Mouse (Mus musculus) thymus, adult 18-20 months (tissue): ENCODE data around the gene Rsph3b.
A peak's percentile ranks its signal among the peaks of the same experiment; 100 is the strongest.
"Not testable (repeated sequence)": the region's sequence is repeated elsewhere in the genome, so short reads cannot be mapped to it uniquely, and the experiment has no call there.

Experiments used
- DNase-seq, 2 experiments: peaks; one replicate each; pipeline ENCODE4 v3.0.0; 2022; ENCODE audit warnings: mixed read lengths in 2 of 2

Rsph3b gene

DNA sequence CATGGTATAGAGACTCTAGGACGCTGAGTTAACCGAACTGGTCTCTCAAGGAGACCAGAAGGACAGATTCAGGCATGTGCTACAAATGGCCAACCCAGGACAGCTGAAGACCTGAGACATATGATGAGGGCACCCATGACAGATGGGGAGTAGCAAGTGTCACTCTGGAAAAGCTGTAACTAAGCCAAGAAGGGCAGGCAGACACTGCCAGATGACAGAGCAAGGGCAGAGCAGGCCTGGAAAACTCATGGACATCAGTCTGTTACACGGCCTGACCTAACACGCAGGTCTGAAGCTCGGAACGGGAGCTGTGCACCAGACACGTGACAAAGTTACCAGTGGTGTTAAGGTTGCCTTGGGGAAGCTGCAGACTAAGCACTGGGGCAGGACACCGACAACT is 10.4 kb upstream of the Rsph3b start:
- DNase-seq, result not testable (repeated sequence)

DNA sequence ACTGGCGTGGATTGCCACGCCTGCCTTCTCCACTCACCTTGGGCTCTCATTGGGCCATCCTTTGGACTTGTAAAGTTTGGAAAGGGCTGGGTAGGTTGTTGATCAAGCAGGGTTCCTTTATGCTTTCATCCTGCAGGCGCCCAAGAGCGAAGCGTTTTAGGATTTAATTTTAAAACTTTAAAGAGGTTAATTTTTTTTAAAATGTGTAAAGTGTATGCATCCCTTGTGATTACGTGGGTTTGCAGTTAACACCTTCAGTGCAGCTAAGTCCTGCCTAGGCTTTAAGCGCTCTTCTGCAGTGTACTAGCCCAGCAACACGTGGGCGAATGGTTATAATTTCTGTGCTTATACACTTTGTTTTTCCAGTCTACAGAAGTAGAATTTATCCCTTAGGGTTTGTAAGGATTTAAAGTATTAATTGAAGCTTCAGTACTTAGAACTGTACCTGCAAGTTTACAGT is 317 bp upstream of the Rsph3b start:
- not testable (repeated sequence) for DNase-seq

DNA sequence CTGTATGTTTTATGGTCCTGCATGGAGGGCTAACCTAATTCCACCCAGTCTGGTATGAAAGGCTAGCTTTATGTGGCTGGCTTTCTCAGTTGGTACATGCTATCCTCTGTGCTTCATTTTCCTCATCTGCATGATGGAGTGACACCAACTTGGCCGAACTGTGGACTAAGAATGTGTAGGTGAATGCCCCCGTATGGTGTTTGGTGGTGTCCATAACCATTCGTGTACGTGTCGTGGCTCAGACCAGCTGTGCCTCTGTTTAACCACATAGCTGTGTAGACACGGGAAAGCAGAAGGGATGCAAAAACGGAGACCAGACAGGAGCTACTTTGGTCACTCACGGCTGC is 872 bp downstream of the Rsph3b start:
- DNase-seq, result not testable (repeated sequence)

DNA sequence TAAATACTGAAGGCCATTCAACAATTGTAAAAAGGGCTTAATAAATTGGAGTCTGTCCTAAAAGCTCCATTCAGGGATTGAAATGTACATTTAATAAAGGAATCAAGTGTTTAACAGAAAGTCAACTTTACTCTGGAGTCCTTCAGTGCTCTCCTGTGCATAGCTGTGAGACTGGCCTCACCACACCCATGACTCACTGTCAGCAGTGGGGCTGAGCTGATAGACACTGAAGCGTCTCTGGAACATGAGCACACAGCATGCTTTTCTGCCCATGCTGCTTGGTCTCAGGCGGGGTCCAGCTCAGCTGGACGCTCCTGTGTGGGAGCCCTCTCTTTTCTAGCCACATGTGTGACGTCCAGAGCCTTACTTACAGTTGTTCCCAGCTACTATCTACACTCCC is 5.9 kb downstream of the Rsph3b start:
- DNase-seq, result not testable (repeated sequence)

DNA sequence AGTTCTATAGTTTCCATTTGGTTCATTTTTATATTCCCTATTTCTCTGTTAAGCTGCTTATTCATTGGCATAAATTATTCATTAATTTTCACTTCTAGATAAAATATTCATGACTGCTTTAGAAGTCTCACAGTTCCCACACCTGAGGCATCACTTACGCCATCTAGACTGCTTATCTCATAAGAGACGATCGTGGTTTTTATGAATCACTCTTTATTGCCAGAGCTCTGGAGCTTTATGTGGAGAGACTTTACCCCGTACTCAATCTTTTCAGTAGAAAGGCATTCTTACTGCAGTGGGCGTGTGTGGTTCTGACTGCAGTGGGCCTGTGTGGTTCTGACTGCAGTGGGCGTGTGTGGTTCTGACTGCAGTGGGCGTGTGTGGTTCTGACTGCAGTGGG is 16.9 kb downstream of the Rsph3b start:
- not testable (repeated sequence) for DNase-seq

DNA sequence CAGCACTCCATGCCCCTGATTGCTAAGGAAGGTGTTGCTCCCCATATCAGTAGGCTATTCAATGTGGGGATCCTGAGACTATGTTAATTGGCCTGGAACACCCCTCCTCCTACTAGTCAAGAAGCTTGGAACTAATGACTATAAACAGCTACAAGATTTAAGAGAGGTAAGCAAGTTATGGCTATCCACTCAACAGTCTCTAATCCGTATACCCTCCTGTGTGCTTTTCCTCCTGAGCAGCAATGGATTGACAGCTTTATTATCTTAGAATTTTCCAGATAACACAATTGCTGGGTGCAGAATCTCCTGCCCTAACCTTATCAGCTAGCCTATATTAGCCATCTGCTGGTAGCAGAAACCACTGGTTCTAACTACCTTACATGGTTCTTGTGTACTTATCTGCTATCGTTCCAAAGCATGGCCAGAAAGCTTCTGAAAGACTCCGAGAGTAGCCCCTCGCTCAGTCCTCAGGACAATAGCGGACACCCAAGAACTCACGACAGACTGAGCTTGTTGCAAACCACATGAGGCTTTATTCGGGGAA is 28.1 kb downstream of the Rsph3b start:
- DNase-seq, result not testable (repeated sequence)

DNA sequence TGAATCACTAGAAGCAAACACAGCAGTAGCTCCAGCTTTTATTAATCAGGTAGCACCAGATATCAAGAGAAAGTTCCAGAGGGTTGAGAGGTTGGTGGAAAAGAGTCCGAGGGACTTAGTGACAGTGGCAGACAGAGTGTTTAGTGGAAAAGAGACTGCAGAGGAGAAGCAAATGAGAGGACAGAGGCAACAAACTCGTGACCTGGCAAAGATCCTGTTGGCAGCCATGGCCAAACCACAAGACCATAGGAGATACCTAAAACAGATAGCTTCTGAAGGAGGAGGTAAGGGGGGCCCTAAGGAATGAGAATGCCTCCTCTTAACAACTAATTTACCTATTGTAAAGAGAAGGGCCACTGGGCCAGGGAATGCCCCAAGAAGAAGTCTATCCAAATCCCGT is 29.1 kb downstream of the Rsph3b start:
- not testable (repeated sequence) for DNase-seq

DNA sequence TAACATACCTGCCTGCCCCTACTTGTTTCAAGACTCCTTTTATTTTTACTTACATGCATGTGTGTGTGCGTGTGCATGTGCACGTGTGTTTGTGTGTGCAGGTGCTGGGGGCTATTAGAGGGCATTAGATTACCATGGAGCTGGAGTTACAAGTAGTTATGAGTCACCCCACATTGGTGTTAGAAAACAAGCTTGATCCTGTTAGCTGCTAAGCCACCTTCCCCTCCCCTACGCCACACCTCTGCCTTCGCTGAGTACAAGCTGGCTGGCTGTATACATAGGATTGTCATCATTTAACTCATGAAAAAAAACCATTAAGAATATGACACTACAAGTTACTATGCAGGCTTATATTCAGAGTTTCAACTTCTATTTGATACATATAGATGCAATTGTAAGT is 33.2 kb downstream of the Rsph3b start:
- DNase-seq, result not testable (repeated sequence)

DNA sequence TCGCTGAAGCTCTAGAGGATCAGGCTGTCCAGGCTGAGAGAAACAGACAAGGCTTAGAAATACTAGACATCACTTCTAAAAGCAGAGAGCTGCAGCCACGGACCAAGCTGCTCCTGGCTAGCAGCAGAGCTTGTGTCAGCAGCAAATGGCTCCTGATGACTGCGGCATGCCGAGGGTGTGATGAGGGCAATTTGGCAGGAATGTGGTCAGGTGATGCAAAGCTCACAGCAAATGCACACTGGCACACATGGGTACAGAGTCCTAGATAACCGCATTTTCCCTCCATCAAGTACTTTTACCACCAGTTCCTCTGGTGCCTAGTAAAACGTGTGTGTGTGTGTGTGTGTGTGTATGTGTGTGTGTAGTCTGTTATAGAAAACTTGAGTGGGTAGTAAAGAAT is 34.4 kb downstream of the Rsph3b start:
- DNase-seq, result not testable (repeated sequence)

DNA sequence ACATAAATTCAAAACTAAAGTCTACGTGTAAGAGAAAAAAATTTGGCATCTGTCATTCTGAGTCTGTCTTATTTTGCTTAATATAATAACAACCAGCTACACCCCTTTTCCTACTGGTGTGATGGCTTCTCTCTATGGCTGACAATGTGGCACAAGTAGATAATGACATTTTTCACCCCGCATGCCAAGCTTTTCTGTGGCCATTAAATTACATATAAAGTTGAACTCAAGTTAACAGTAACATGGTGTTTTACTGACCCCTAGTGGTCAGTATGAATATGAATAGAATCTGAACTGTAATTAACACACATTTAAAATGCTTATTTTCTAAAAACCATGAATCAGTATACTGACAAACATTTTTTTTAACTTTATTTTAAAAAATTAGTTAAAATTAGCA is 48.1 kb downstream of the Rsph3b start:
- DNase-seq, result not testable (repeated sequence)

DNA sequence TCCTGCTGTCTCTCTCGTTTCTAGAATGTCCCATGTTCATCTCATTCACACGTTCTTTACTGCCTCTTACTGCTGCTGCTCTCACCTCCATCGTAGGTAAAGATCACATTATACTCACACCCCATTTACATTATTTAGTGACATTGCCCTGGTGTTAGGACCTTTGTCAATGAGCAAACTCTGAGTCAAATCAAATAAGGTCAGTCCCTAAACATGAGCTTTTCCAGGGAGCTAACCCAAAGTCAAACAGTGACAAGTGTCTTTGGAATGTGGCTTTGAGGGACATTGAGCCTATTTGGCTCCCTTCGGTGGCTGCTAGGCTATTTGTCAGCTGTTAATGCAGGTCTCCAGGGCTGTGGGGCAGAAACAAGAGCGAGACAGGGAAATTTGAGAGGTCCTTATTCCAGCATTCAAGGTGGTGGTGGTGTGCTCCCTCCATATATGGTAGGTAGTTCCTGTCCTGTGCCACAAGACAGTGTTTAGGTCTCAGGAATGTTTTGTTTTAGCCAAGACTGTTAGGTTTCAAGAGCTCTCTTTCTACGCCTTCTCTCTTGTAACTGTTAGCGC is 50.4 kb downstream of the Rsph3b start:
- not testable (repeated sequence) for DNase-seq

DNA sequence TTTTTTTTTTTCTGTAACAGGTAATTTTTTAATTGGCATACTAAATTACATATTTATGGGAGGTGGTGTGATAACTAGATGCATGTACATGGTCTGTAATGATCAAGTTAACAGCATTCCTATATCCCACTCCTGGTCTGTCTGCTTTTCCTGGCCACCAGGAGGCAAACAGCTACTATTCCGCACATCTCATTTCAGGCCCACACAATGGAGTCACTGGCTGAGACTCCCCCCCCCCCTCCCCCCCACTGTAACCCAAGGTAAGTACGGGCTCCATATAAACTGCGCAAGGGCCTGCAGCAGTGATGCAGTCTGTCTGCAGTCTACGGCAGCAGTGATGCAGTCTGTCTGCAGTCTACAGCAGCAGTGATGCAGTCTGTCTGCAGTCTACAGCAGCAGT is 51.7 kb downstream of the Rsph3b start:
- DNase-seq, result no peak

DNA sequence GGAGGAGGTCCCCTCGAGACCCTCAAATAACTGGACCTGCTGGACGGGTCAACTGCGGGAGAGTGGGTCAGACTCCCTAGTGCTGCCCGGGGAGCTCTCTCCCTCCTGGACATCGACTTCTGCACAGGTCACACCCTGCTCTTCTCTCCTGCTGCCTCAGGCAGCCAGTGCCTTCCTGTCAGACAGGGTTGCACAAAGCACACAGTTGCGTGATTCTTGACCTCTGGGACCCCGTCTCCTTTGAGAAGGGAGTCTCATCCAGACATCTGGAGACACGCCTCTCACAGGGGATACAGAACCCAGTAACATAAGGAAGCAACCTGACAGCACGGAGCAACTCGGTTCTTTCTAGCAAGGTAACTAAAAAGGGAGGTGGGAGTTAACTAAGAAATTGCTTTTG is 55.1 kb downstream of the Rsph3b start:
- DNase-seq, result no peak

DNA sequence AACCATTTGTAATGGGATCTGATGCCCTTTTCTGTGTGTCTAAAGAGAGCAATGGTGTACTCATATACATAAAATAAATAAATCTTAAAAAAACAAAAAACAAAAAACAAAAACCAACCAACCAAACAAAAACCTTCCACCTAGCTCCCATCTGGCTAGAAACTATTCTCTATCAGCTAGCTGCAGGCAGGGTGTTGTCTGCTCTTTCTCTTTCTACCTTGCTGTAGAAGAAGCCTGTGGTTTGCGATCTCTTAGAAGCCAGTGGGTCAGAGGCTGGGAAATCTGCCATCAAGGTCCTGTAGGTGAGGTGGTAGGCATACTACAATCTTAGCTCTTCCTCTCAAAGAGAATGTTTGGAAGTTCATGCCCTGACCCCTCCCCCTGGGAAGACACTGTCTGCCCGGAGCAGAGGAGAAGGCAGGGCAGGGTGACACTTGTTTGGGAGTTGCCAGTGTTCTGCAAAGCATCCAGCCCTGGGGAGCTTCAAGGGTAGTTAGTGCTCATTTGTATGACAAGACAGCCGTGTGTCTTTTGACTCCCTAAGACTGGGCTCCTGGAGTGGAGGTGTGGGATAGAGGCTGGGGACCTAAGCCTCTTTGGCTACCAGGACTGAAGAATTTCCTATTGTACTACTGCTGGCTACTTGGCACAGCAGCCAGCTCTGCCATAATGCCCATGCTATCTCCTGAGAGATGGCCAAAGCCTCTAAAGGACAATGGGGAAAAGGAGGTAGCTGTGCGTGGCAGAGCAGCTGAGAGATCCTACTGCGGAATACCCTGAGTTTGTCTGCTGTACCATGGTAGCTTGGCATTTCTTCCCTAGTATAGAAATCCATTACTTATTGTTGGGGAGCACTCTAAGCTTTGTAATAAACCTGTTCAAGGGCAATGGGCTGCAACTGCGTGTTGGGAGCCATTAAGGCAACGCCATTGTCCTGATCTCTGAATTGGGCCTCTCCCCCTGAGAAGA is 56.2 kb downstream of the Rsph3b start:
- DNase-seq, result no peak

DNA sequence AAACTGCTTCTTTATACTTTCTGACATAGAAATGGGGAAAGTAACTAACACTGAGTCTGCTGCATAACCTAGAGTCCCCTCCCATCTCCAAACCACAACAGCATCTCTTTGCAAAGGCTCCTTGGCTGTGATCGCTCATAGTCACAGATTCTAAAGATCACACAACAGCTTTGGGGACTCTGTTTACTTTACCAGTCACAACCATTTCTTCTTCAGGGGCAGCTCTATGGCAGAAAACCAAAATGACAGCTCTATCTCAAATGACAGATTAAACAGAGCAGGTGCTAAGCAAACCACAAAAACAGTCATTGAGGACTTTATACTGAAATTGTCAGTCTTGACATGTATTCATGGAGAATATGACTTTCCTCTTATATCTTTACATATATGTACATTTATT is 62.0 kb downstream of the Rsph3b start:
- DNase-seq, result peak in 1 of 2 experiments; percentile 10

DNA sequence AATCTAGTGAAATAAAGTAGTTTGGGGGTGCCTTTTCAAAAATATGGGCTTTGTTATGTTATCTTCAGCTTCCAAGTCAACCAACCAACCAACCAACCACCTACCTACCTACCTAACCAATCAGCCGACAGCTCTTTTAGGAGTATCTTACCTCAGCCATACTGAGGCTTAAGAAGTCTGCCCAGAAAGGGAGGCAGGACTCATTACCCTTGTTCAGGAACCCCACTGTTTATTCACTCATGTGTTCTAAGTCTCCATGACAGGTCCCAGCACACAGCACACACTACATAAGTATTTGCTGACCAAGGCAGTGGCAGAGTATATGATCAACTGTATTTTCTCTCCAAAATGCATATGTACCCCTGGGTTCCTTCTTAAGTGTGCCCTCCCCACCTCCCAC is 64.0 kb downstream of the Rsph3b start:
- DNase-seq, result no peak

DNA sequence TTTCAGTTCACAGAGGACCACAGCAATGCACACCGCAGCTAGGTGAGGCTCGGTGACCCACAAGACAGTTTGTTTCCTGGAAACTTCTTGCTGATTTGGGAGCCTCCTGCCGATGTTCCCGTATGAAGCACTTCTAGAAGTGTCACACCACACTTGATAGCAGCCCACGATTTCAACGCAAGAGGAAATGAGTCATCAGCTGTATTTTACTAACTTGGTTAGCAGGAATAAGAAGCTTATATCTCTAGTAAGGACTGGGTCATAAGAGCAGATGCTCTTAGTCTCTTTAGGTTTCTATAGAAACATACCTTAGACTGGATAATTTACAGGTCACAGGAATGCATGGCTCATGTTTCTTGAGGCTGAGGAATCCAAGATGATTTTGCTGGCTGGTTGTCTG is 67.2 kb downstream of the Rsph3b start:
- DNase-seq, result no peak

DNA sequence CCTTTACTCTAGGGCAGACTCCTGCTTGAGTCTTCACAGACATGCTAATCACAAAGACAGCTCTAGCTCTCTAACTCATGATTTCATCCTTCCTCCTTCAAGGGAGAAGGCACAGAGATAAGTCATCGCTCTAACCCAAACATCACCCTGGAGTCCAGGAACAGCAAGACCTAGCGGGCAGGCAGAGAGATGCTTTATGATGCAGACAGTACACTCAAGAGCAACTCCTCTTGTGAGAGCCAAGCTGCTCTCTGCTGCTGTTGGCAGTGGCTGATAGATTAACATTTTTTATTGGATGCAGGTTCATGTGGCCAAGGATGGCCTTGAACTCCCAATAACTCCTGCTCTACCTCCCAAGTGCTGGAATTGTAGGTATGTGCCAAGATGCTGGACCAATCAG is 77.1 kb downstream of the Rsph3b start:
- no peak for DNase-seq

DNA sequence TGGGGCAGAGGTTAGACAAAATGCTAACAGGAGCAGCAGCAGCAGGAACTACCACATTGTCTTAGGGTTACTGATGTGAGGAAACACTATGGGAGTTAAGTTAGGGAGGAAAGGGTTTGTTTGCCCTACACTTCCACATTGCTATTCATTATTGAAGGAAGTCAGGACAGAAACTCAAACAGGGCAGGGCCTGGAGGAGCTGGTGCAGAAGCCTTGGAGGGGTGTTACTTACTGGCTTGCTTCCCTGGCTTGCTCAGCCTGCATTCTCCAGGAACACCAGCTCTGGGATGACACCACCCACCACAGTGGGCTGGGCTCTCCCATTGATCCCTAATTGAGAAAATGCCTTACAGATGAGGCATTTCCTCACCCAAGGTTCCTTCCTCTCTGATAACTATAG is 79.7 kb downstream of the Rsph3b start:
- peak in 1 of 2 experiments; percentile 2 for DNase-seq

DNA sequence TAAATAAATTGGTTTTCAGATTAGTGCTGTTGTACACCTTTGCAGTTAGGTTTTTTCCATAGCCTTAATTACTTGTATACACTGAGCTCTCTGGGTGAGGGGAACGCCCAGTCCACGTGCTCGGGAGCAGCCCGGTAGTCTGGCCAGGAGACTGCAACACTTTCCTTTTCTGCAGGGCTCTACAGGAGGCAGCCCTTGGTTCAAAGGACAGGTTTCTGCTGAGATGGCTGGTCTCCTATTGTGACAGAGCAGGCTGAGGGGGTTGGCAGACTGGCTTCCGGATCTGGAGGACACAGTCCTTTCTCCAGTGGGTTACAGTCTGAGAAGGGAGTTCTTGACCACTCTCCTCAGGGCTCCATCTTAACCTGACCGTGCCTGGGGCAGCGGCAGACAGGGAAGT is 80.7 kb downstream of the Rsph3b start:
- DNase-seq, result no peak

DNA sequence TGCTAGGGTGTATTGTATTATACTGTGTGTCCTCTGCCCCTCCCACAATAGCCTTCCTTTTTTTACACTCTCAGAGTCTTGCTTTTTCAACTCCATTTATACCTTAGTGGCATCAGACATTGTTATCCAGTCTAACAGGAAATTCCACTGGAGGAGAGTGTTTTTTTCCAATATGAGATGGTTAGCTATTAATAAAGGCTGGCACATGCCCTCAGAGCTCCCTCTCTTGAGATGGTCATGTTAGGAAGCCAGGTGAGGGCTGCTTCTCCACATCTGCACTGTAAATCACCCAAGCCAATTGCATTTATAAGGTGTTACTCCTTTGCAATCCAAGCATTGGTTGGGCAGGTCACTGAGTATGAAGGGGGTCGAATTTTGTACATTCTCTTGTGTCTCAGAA is 81.9 kb downstream of the Rsph3b start:
- no peak for DNase-seq

DNA sequence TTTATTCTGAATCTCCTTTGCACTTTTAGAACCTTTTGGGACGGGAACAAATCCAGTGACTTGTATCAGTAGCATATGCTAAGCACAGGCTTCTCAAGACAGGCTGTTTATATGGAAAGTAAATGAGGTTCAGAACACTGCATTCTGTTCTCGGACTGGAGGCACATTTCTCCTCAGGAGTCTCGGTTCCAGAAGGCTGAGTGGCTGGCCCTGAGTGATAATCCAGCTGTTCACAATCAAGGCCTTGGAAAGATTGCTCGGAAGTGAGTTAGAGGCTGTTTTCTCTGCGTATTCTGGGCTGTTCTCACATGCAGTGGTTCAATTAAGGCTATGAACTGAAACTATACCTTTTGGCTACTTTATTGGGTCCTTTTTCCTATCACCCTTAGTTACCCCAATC is 82.9 kb downstream of the Rsph3b start:
- DNase-seq, result no peak

DNA sequence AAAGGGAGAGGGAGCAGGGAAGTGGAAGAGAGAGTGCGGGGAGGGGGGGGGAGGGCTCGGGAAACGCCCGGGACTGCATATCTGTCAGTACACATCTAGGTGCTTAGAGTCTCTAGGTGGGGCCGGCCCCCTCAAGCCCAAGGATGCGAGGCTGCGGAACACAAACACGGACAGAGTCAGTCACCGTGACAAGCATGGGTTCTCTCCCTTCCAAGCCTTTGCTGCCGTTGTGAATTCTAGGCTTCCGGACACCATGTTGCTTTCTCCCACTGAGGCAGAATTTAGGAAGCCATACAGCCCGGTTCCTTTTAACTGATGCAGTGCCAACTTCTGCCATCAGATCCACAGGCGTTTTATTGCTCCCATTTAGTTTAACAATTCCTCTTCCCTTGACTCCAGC is 83.6 kb downstream of the Rsph3b start:
- DNase-seq, result no peak

DNA sequence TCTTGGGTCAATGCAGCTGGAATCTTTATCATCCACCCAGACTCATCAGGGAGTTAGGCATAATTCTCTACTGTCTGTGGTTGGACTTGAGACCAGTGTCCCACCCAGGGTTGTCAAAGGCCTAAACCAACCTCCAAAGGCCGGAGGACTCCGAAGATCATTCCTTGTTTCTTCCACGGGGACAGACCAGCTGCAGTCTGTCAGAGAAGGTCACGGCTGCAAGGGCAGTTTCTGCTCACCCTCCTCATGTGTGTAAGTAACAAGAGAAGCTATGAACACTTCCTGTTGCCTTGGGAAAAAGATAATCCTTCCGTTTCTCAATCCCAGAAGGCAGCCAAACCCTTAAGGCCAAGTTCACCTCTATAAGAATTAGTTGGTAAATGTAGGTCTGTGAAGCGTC is 85.0 kb downstream of the Rsph3b start:
- no peak for DNase-seq
